ENCODE assay signal across 18 mouse cellular contexts in genomic region chr9:110920665-110921419, GRCm38 (mm10). TPM values are rescaled to one million over a fixed set of nuclear protein-coding genes. Genes with fewer than 3 reads are reported as not detected.
A peak's percentile ranks its signal among the peaks of the same experiment; 100 is the strongest.
DNase-seq lines count a peak whose midpoint lies in the region; ATAC-seq and TF ChIP-seq lines count a peak whose summit lies in the region.
"Had no signal": no experiment of that assay in that cellular context is flagged by ENCODE, and none has a peak within 500 bp of the region (broad histone marks: within the 10 kb centered on the region; RNA-seq: fewer than 3 reads in every experiment).

No protein-coding gene starts in this region.

- peak; percentile 31 for DNase-seq in embryo, embryonic 10.5 days (ENCODE audit: low spot score)
- no peak for DNase-seq in embryo, embryonic 9.5 days (ENCODE audit: extremely low spot score)
- DNase-seq in kidney, adult 9 months: peak; percentile 30
- DNase-seq in kidney, adult 8-10 months: no peak
- peak; percentile 22 for DNase-seq in hindbrain, postnatal 0 days (ENCODE audit: low spot score)
- no peak for DNase-seq in left cerebral cortex, postnatal 10 days (ENCODE audit: extremely low spot score in 1 of 2, low spot score in 2 of 2)
- no peak for DNase-seq in MN1 (ENCODE audit: low spot score)
- DNase-seq: gastrocnemius, postnatal 36 days; layer of hippocampus, postnatal 36 days had no signal

- peak; percentile 53; the same call in 1 of the 2 replicates for ATAC-seq in hindbrain, postnatal 0 days
- peak; percentile 35; the same call in 1 of the 2 replicates for ATAC-seq in neural tube, embryonic 15.5 days (ENCODE audit: low FRiP score)
- ATAC-seq: forebrain, embryonic 15.5 days had no signal

- no peaks in the 10 kb centered on the region for H3K36me3 ChIP-seq in hindbrain, postnatal 0 days (ENCODE audit: insufficient read depth, low read length)
- no peaks in the 10 kb centered on the region for H3K36me3 ChIP-seq in neural tube, embryonic 15.5 days
- H3K36me3 ChIP-seq: forebrain, embryonic 15.5 days; neural tube, embryonic 12.5 days had no signal

- H3K27me3 ChIP-seq in hindbrain, postnatal 0 days (ENCODE audit: insufficient read depth, low read length): no peaks in the 10 kb centered on the region
- H3K27me3 ChIP-seq in neural tube, embryonic 15.5 days (replicated peaks): no peaks in the 10 kb centered on the region
- H3K27me3 ChIP-seq: forebrain, embryonic 15.5 days had no signal

- no peak overlapping the region for H3K4me2 ChIP-seq in hindbrain, postnatal 0 days (ENCODE audit: low read depth, low read length)
- no peak overlapping the region for H3K4me2 ChIP-seq in neural tube, embryonic 15.5 days
- H3K4me2 ChIP-seq: forebrain, embryonic 15.5 days; liver, embryonic 11.5 days; midbrain, embryonic 11.5 days; neural tube, embryonic 12.5 days had no signal

- H3K4me1 ChIP-seq in hindbrain, postnatal 0 days (ENCODE audit: insufficient read depth, low read length): no peaks in the 10 kb centered on the region
- H3K4me1 ChIP-seq in neural tube, embryonic 15.5 days: no peaks in the 10 kb centered on the region
- H3K4me1 ChIP-seq: forebrain, embryonic 15.5 days; neural tube, embryonic 12.5 days had no signal

- no peak for TF ChIP-seq CTCF in hindbrain, postnatal 0 days (IDR thresholded peaks at IDR 0.05; ENCODE audit: low read depth)

- intact Hi-C loops in left cerebral cortex, postnatal 10 days (cut with DNase I): no loop called here

- no peak overlapping the region for H3K9ac ChIP-seq in hindbrain, postnatal 0 days (replicated peaks; ENCODE audit: low read length)
- no peak overlapping the region for H3K9ac ChIP-seq in neural tube, embryonic 15.5 days (replicated peaks)
- H3K9ac ChIP-seq: forebrain, embryonic 15.5 days; neural tube, embryonic 12.5 days had no signal

- no peak overlapping the region for H3K4me3 ChIP-seq in hindbrain, postnatal 0 days (ENCODE audit: low read length)
- no peak overlapping the region for H3K4me3 ChIP-seq in neural tube, embryonic 15.5 days (replicated peaks)
- H3K4me3 ChIP-seq: forebrain, embryonic 15.5 days; neural tube, embryonic 12.5 days had no signal

- no peaks in the 10 kb centered on the region for H3K9me3 ChIP-seq in hindbrain, postnatal 0 days (ENCODE audit: low read length)
- H3K9me3 ChIP-seq in neural tube, embryonic 15.5 days (replicated peaks): no peaks in the 10 kb centered on the region
- H3K9me3 ChIP-seq: forebrain, embryonic 15.5 days; neural tube, embryonic 12.5 days had no signal

- H3K27ac ChIP-seq in hindbrain, postnatal 0 days: no peak overlapping the region
- H3K27ac ChIP-seq in neural tube, embryonic 15.5 days (replicated peaks): no peak overlapping the region; the same call in 1 of the 2 replicates
- H3K27ac ChIP-seq: forebrain, embryonic 15.5 days; neural tube, embryonic 12.5 days had no signal

- 35% methylated on average over 15 of the region's 15 CpGs for WGBS in hindbrain, postnatal 0 days
- 40% methylated on average over 15 of the region's 15 CpGs for WGBS in neural tube, embryonic 15.5 days

RNA-seq across cellular contexts. Expression of gene Fam240a, which starts 4.2 kb away (rescaled TPM):
- total RNA-seq in hindbrain, postnatal 0 days (2014; rRNA removed): not detected in 2 replicates
- not detected in 2 replicates for polyA plus RNA-seq in hindbrain, postnatal 0 days (2015; fragmentation: Nextera tagmentation; extraction: Ambion mirVana)
- polyA plus RNA-seq in neural tube, embryonic 15.5 days (2015; fragmentation: Nextera tagmentation; extraction: Ambion mirVana): not detected in 2 replicates
- not detected for total RNA-seq in left cerebral cortex, postnatal 10 days (2021)
- total RNA-seq: layer of hippocampus, postnatal 36 days had no signal
- polyA plus RNA-seq: brain, embryonic 14.5 days; cortical plate, adult 2 months; forebrain, embryonic 15.5 days; intestine, embryonic 14.5 days; liver, embryonic 11.5 days; midbrain, embryonic 11.5 days; neural tube, embryonic 12.5 days; stomach, embryonic 16.5 days had no signal

RNA-seq across cellular contexts. Expression of gene Tdgf1, which starts 25.1 kb away (rescaled TPM):
- total RNA-seq in hindbrain, postnatal 0 days (2014; rRNA removed): 1.5 TPM in 1 of 2 replicates, not detected in the other
- polyA plus RNA-seq in hindbrain, postnatal 0 days (2015; fragmentation: Nextera tagmentation; extraction: Ambion mirVana): 0.66 and 0.87 TPM in 2 replicates
- polyA plus RNA-seq in neural tube, embryonic 15.5 days (2015; fragmentation: Nextera tagmentation; extraction: Ambion mirVana): 0.28 and 0.45 TPM in 2 replicates
- total RNA-seq in left cerebral cortex, postnatal 10 days (2021): under 1 TPM in 1 of 2 experiments, not detected in 1; 0.39 TPM
- total RNA-seq: gastrocnemius, postnatal 36 days had no signal
- polyA plus RNA-seq: brain, embryonic 14.5 days; forebrain, embryonic 15.5 days; intestine, embryonic 14.5 days; liver, embryonic 11.5 days; midbrain, embryonic 11.5 days; neural tube, embryonic 12.5 days; stomach, embryonic 16.5 days had no signal

RNA-seq across cellular contexts. Expression of gene Lrrc2, which starts 30.5 kb away (rescaled TPM):
- 0.78 and 8.3 TPM in 2 replicates for total RNA-seq in hindbrain, postnatal 0 days (2014; rRNA removed)
- polyA plus RNA-seq in hindbrain, postnatal 0 days (2015; fragmentation: Nextera tagmentation; extraction: Ambion mirVana): 1.3 and 2.6 TPM in 2 replicates
- 0.78 and 1.5 TPM in 2 replicates for polyA plus RNA-seq in neural tube, embryonic 15.5 days (2015; fragmentation: Nextera tagmentation; extraction: Ambion mirVana)
- 1 to 10 TPM in 1 of 2 experiments, under 1 TPM in 1; 0.92 to 1.6 TPM for total RNA-seq in left cerebral cortex, postnatal 10 days (2021)

RNA-seq across cellular contexts. Expression of gene Tmie, which starts 40.9 kb away (rescaled TPM):
- 5.7 and 6.8 TPM in 2 replicates for total RNA-seq in hindbrain, postnatal 0 days (2014; rRNA removed)
- polyA plus RNA-seq in hindbrain, postnatal 0 days (2015; fragmentation: Nextera tagmentation; extraction: Ambion mirVana): 6.2 and 7.1 TPM in 2 replicates
- polyA plus RNA-seq in neural tube, embryonic 15.5 days (2015; fragmentation: Nextera tagmentation; extraction: Ambion mirVana): 5.9 and 7.2 TPM in 2 replicates
- 1 to 10 TPM; 4.7 to 5.5 TPM for total RNA-seq in left cerebral cortex, postnatal 10 days (2021)

RNA-seq across cellular contexts. Expression of gene Als2cl, which starts 41.2 kb away (rescaled TPM):
- total RNA-seq in hindbrain, postnatal 0 days (2014; rRNA removed): 10.7 and 16.3 TPM in 2 replicates
- 2.2 and 2.5 TPM in 2 replicates for polyA plus RNA-seq in hindbrain, postnatal 0 days (2015; fragmentation: Nextera tagmentation; extraction: Ambion mirVana)
- polyA plus RNA-seq in neural tube, embryonic 15.5 days (2015; fragmentation: Nextera tagmentation; extraction: Ambion mirVana): 3.2 TPM in 2 replicates
- total RNA-seq in left cerebral cortex, postnatal 10 days (2021): 1 to 10 TPM; 7.8 to 8.4 TPM

Comparison
In these comparisons a context has a peak if more than half of its experiments do, and no peak if none do; other contexts are left out.
1. DNase-seq: peak in embryo, embryonic 10.5 days (single experiment), kidney, adult 9 months (single experiment) and hindbrain, postnatal 0 days (single experiment); none in embryo, embryonic 9.5 days (single experiment), kidney, adult 8-10 months (0 of 2), left cerebral cortex, postnatal 10 days (0 of 2) and MN1 (single experiment).